ENCODE assay signal across 23 mouse cellular contexts in genomic region chr6:143067654-143068053, GRCm38 (mm10). TPM values are rescaled to one million over a fixed set of nuclear protein-coding genes. Genes with fewer than 3 reads are reported as not detected.
DNase-seq lines count a peak whose midpoint lies in the region; ATAC-seq lines count a peak whose summit lies in the region.
"Had no signal": no experiment of that assay in that cellular context is flagged by ENCODE, and none has a peak within 500 bp of the region (broad histone marks: within the 10 kb centered on the region; RNA-seq: fewer than 3 reads in every experiment).

No protein-coding gene starts in this region.

- 0 out of 2 replicates have a peak overlapping the region, but pooled peaks have one; percentile 7 for H3K27ac ChIP-seq in liver, embryonic 11.5 days (ENCODE audit: low read depth, low read length)
- H3K27ac ChIP-seq in liver, embryonic 13.5 days: peak overlapping the region; percentile 83
- H3K27ac ChIP-seq in liver, embryonic 16.5 days (ENCODE audit: low read length): peak overlapping the region; percentile 87
- no peak overlapping the region for H3K27ac ChIP-seq in forebrain, embryonic 15.5 days (replicated peaks)
- no peak overlapping the region for H3K27ac ChIP-seq in hindbrain, embryonic 16.5 days (ENCODE audit: low read depth, low read length)
- H3K27ac ChIP-seq: embryonic facial prominence, embryonic 12.5 days; embryonic facial prominence, embryonic 15.5 days; forebrain, embryonic 10.5 days; hindbrain, embryonic 12.5 days; hindbrain, embryonic 15.5 days; intestine, embryonic 15.5 days had no signal

- H3K27me3 ChIP-seq in liver, embryonic 11.5 days (replicated peaks; ENCODE audit: control insufficient read depth, insufficient read depth, low read length): no peaks in the 10 kb centered on the region
- H3K27me3 ChIP-seq in liver, embryonic 13.5 days: no peaks in the 10 kb centered on the region
- H3K27me3 ChIP-seq in liver, embryonic 16.5 days (ENCODE audit: control insufficient read depth, insufficient read depth, low read depth, low read length): no peaks in the 10 kb centered on the region
- H3K27me3 ChIP-seq in forebrain, embryonic 15.5 days: no peaks in the 10 kb centered on the region
- no peaks in the 10 kb centered on the region for H3K27me3 ChIP-seq in hindbrain, embryonic 16.5 days (replicated peaks; ENCODE audit: control insufficient read depth, insufficient read depth, low read length)
- H3K27me3 ChIP-seq: embryonic facial prominence, embryonic 12.5 days; embryonic facial prominence, embryonic 15.5 days; hindbrain, embryonic 12.5 days; hindbrain, embryonic 15.5 days; intestine, embryonic 15.5 days had no signal

- no peak overlapping the region for H3K4me2 ChIP-seq in liver, embryonic 11.5 days
- H3K4me2 ChIP-seq in liver, embryonic 13.5 days: peak overlapping the region; percentile 34; the same call in 1 of the 2 replicates
- H3K4me2 ChIP-seq in liver, embryonic 16.5 days (ENCODE audit: low read depth, low read length): peak overlapping the region; percentile 15; the same call in 1 of the 2 replicates
- no peak overlapping the region for H3K4me2 ChIP-seq in forebrain, embryonic 15.5 days (replicated peaks)
- H3K4me2 ChIP-seq in hindbrain, embryonic 16.5 days (ENCODE audit: low read length): no peak overlapping the region
- H3K4me2 ChIP-seq: embryonic facial prominence, embryonic 12.5 days; embryonic facial prominence, embryonic 15.5 days; hindbrain, embryonic 12.5 days; hindbrain, embryonic 15.5 days; intestine, embryonic 15.5 days had no signal

- H3K9ac ChIP-seq in liver, embryonic 11.5 days (ENCODE audit: low read depth, low read length): no peak overlapping the region
- 0 out of 2 replicates have a peak overlapping the region, but pooled peaks have one; percentile 33 for H3K9ac ChIP-seq in liver, embryonic 13.5 days
- peak overlapping the region; percentile 31; the same call in 1 of the 2 replicates for H3K9ac ChIP-seq in liver, embryonic 16.5 days (ENCODE audit: low read depth, low read length)
- H3K9ac ChIP-seq in forebrain, embryonic 15.5 days (replicated peaks): no peak overlapping the region
- no peak overlapping the region for H3K9ac ChIP-seq in hindbrain, embryonic 16.5 days (ENCODE audit: low read depth, low read length)
- H3K9ac ChIP-seq: embryonic facial prominence, embryonic 12.5 days; embryonic facial prominence, embryonic 15.5 days; hindbrain, embryonic 12.5 days; hindbrain, embryonic 15.5 days; intestine, embryonic 15.5 days had no signal

- no peak overlapping the region for H3K4me3 ChIP-seq in liver, embryonic 11.5 days (ENCODE audit: low read depth, low read length)
- H3K4me3 ChIP-seq in liver, embryonic 13.5 days (replicated peaks): no peak overlapping the region
- no peak overlapping the region for H3K4me3 ChIP-seq in liver, embryonic 16.5 days (ENCODE audit: low read depth, low read length)
- H3K4me3 ChIP-seq in forebrain, embryonic 15.5 days: no peak overlapping the region
- no peak overlapping the region for H3K4me3 ChIP-seq in hindbrain, embryonic 16.5 days (ENCODE audit: low read length)
- H3K4me3 ChIP-seq: embryonic facial prominence, embryonic 12.5 days; embryonic facial prominence, embryonic 15.5 days; forebrain, embryonic 10.5 days; hindbrain, embryonic 12.5 days; hindbrain, embryonic 15.5 days; intestine, embryonic 15.5 days had no signal

- DNase-seq in liver, embryonic 11.5 days (ENCODE audit: low spot score): no peak
- DNase-seq in liver: no peak
- no peak for DNase-seq in liver, embryonic 13.5 days
- no peak for DNase-seq in layer of hippocampus, adult 8-10 months (ENCODE audit: low spot score in 2 of 2)
- DNase-seq: adrenal gland, adult 2 months; adrenal gland, postnatal 14 days; cerebellum, adult 11 months; cerebellum, adult 2 months; cerebellum, adult 9-11 months; cerebellum, postnatal 25 days; gastrocnemius, postnatal 10 days; gastrocnemius, postnatal 36 days had no signal

- 72% methylated on average over 3 of the region's 3 CpGs for WGBS in liver, embryonic 11.5 days
- 65% methylated on average over 3 of the region's 3 CpGs for WGBS in liver, embryonic 13.5 days (ENCODE audit: insufficient replicate concordance)
- 71% methylated on average over 3 of the region's 3 CpGs for WGBS in liver, embryonic 16.5 days (ENCODE audit: insufficient replicate concordance)
- WGBS in forebrain, embryonic 15.5 days: 91% methylated on average over 3 of the region's 3 CpGs
- WGBS in hindbrain, embryonic 16.5 days: 84% methylated on average over 3 of the region's 3 CpGs

- no peak for ATAC-seq in liver, embryonic 11.5 days (replicated peaks; ENCODE audit: low FRiP score)
- 0 out of 2 replicates have a peak, but pooled peaks have one; percentile 31 for ATAC-seq in erythroblast, adult 5-6 weeks (replicated peaks; ENCODE audit: low FRiP score, poor library complexity, severe bottlenecking)
- peak; percentile 38 for ATAC-seq in liver, embryonic 13.5 days (ENCODE audit: low read depth)
- ATAC-seq in liver, embryonic 16.5 days (ENCODE audit: low read depth): peak; percentile 32
- no peak for ATAC-seq in forebrain, embryonic 15.5 days (replicated peaks)
- ATAC-seq in hindbrain, embryonic 16.5 days: no peak
- ATAC-seq: forebrain, embryonic 16.5 days had no signal

- peaks cover 2% of the 10 kb centered on the region; the same call in 1 of the 2 replicates for H3K36me3 ChIP-seq in liver, embryonic 11.5 days (ENCODE audit: control insufficient read depth, insufficient read depth, low read length)
- peaks cover 27% of the 10 kb centered on the region for H3K36me3 ChIP-seq in liver, embryonic 13.5 days
- peaks cover 4% of the 10 kb centered on the region for H3K36me3 ChIP-seq in liver, embryonic 16.5 days (ENCODE audit: control insufficient read depth, insufficient read depth)
- H3K36me3 ChIP-seq in forebrain, embryonic 15.5 days: peaks cover 4% of the 10 kb centered on the region; the same call in 1 of the 2 replicates
- peaks cover 6% of the 10 kb centered on the region; the same call in 1 of the 2 replicates for H3K36me3 ChIP-seq in hindbrain, embryonic 16.5 days (ENCODE audit: control insufficient read depth, insufficient read depth, low read length)
- H3K36me3 ChIP-seq: intestine, embryonic 15.5 days had no signal

- H3K4me1 ChIP-seq in liver, embryonic 11.5 days (replicated peaks; ENCODE audit: control insufficient read depth, insufficient read depth, low read length): peaks cover 24% of the 10 kb centered on the region
- peaks cover 57% of the 10 kb centered on the region for H3K4me1 ChIP-seq in liver, embryonic 13.5 days (replicated peaks)
- peaks cover 21% of the 10 kb centered on the region for H3K4me1 ChIP-seq in liver, embryonic 16.5 days (ENCODE audit: control insufficient read depth, low read depth, low read length)
- H3K4me1 ChIP-seq in forebrain, embryonic 15.5 days: no peaks in the 10 kb centered on the region
- H3K4me1 ChIP-seq in hindbrain, embryonic 16.5 days (ENCODE audit: control insufficient read depth, insufficient read depth, low read depth, low read length): no peaks in the 10 kb centered on the region
- H3K4me1 ChIP-seq: embryonic facial prominence, embryonic 12.5 days; embryonic facial prominence, embryonic 15.5 days; hindbrain, embryonic 12.5 days; hindbrain, embryonic 15.5 days; intestine, embryonic 15.5 days had no signal

- H3K9me3 ChIP-seq in liver, embryonic 11.5 days (ENCODE audit: control insufficient read depth, low read length): no peaks in the 10 kb centered on the region
- no peaks in the 10 kb centered on the region for H3K9me3 ChIP-seq in liver, embryonic 13.5 days (replicated peaks)
- no peaks in the 10 kb centered on the region for H3K9me3 ChIP-seq in liver, embryonic 16.5 days (replicated peaks; ENCODE audit: control insufficient read depth, low read length)
- H3K9me3 ChIP-seq in forebrain, embryonic 15.5 days: no peaks in the 10 kb centered on the region
- no peaks in the 10 kb centered on the region for H3K9me3 ChIP-seq in hindbrain, embryonic 16.5 days (ENCODE audit: control insufficient read depth, low read length)
- H3K9me3 ChIP-seq: embryonic facial prominence, embryonic 12.5 days; embryonic facial prominence, embryonic 15.5 days; forebrain, embryonic 10.5 days; hindbrain, embryonic 12.5 days; hindbrain, embryonic 15.5 days; intestine, embryonic 15.5 days had no signal

RNA-seq across cellular contexts. Expression of gene C2cd5, which starts 32.3 kb away (rescaled TPM):
- polyA plus RNA-seq in liver, embryonic 11.5 days (2014; fragmentation: Nextera tagmentation; extraction: Ambion mirVana): 24.1 and 25.0 TPM in 2 replicates
- 108 and 122 TPM in 2 replicates for total RNA-seq in erythroblast, adult 5-6 weeks (2015; ENCODE audit: low replicate concordance)
- total RNA-seq in erythroblast, adult 5-6 weeks (2017; ENCODE audit: low replicate concordance): 98.8 and 106 TPM in 2 replicates
- 15.2 and 18.8 TPM in 2 replicates for polyA plus RNA-seq in liver, embryonic 13.5 days (2015; fragmentation: Nextera tagmentation; extraction: Ambion mirVana)
- 18.4 and 18.5 TPM in 2 replicates for polyA plus RNA-seq in liver, embryonic 16.5 days (2015; fragmentation: Nextera tagmentation; extraction: Ambion mirVana)
- 100 to 1,000 TPM in 2 of 4 experiments, 10 to 100 TPM in 2; 88.0 to 114 (median 98.7) TPM for total RNA-seq in layer of hippocampus, adult 8-10 months (2022)
- 44.2 and 44.9 TPM in 2 replicates for polyA plus RNA-seq in forebrain, embryonic 15.5 days (2015; fragmentation: Nextera tagmentation; extraction: Ambion mirVana)
- 39.0 and 41.6 TPM in 2 replicates for polyA plus RNA-seq in hindbrain, embryonic 16.5 days (2015; fragmentation: Nextera tagmentation; extraction: Ambion mirVana)

Comparison
In these comparisons a context has a peak if more than half of its experiments do, and no peak if none do; other contexts are left out.
1. ATAC-seq: peak in erythroblast, adult 5-6 weeks (single experiment), liver, embryonic 13.5 days (single experiment) and liver, embryonic 16.5 days (single experiment); none in liver, embryonic 11.5 days (single experiment), forebrain, embryonic 15.5 days (single experiment) and hindbrain, embryonic 16.5 days (single experiment).
2. H3K4me2 ChIP-seq: peak in liver, embryonic 13.5 days (single experiment) and liver, embryonic 16.5 days (single experiment); none in liver, embryonic 11.5 days (single experiment), forebrain, embryonic 15.5 days (single experiment) and hindbrain, embryonic 16.5 days (single experiment).
3. H3K9ac ChIP-seq: peak in liver, embryonic 13.5 days (single experiment) and liver, embryonic 16.5 days (single experiment); none in liver, embryonic 11.5 days (single experiment), forebrain, embryonic 15.5 days (single experiment) and hindbrain, embryonic 16.5 days (single experiment).
4. H3K27ac ChIP-seq: peak in liver, embryonic 11.5 days (single experiment), liver, embryonic 13.5 days (single experiment) and liver, embryonic 16.5 days (single experiment); none in forebrain, embryonic 15.5 days (single experiment) and hindbrain, embryonic 16.5 days (single experiment).